Mouse (Mus musculus) heart, adult 2 months (tissue): ENCODE results near the gene Ctbs.

Experiments
- CTCF ChIP-seq: fragments of 200-600 bp; IDR thresholded peaks from 2 replicates; pipeline ENCODE4 v1.8.1; 2022; ENCODE audit warnings: antibody characterized with exemption, mild to moderate bottlenecking, moderate library complexity
- POLR2A ChIP-seq: fragments of 200-500 bp; IDR thresholded peaks from 2 replicates; pipeline ENCODE4 v1.6.1; 2011; ENCODE audit warnings: mild to moderate bottlenecking, low read depth, low read length, control low read depth; ENCODE audit not compliant: insufficient read depth

DNA sequence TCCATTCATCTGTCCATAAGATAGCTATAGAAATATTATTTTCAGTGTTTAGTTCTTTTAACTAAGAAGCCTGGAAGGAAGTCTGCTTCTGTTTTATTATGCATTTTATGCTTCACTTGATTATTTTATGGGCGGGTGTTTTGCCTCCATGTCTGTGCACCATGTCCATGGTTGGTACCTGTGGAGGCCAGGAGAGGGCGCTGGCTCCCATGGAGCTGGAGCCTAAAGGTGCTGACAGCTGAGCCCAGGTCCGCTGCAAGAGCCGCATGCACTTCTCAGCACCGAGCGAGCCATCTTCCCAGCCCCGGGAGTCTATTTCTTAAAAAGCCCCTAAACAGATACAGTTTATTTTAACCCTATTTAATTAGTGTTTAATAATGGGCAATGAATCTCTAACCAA is 25.9 kb upstream of the Ctbs start:
- TF ChIP-seq CTCF (peak; percentile 39), POLR2A (no peak)
